Mouse (Mus musculus) adrenal gland, postnatal 4 days (tissue): ENCODE data around the gene Abhd11. TPM values are rescaled to one million over a fixed set of nuclear protein-coding genes. Genes with fewer than 3 reads are reported as not detected.

Experiments used
- total RNA-seq, 2 experiments: library from RNA; stranded (reverse); gene quantifications; 2 replicates each; pipeline ENCODE4 v1.2.3; 2021

The Abhd11 gene
- total RNA-seq, 2 experiments from 2014 or later = 54.9 to 55.5 TPM

Other genes with a start within 250 kb of the Abhd11 start
- not detected for gene Tmem270, start 102.4 kb upstream of the Abhd11 start, total RNA-seq
- gene Cldn13, start 93.6 kb upstream of the Abhd11 start, total RNA-seq = 1 to 10 TPM; 2.8 to 6.6 TPM
- gene Mettl27, start 76.8 kb upstream of the Abhd11 start, total RNA-seq = 10 to 100 TPM; 33.0 to 36.3 TPM
- gene Cldn4, start 62.2 kb upstream of the Abhd11 start, total RNA-seq = 1 to 10 TPM in 1 of 2 experiments, under 1 TPM in 1; 0.23 to 7.8 TPM
- gene Cldn3, start 22.9 kb upstream of the Abhd11 start, total RNA-seq = 1 to 10 TPM; 8.6 to 9.4 TPM
- gene Stx1a, start 14.3 kb downstream of the Abhd11 start, total RNA-seq = 10 to 100 TPM; 17.5 to 20.3 TPM
- gene Dnajc30, start 55.0 kb downstream of the Abhd11 start, total RNA-seq = 10 to 100 TPM; 27.9 to 28.8 TPM
- gene Bud23, start 55.8 kb downstream of the Abhd11 start, total RNA-seq = 10 to 100 TPM; 49.7 to 50.1 TPM
- 10 to 100 TPM; 10.1 to 12.3 TPM for gene Vps37d, start 69.1 kb downstream of the Abhd11 start, total RNA-seq
- gene Mlxipl, start 80.7 kb downstream of the Abhd11 start, total RNA-seq = 10 to 100 TPM; 37.8 to 38.7 TPM
- gene Tbl2, start 140.5 kb downstream of the Abhd11 start, total RNA-seq = 10 to 100 TPM; 22.3 to 26.7 TPM
- gene Bcl7b, start 159.1 kb downstream of the Abhd11 start, total RNA-seq = 10 to 100 TPM; 44.6 to 52.1 TPM
- gene Baz1b, start 178.1 kb downstream of the Abhd11 start, total RNA-seq = 10 to 100 TPM; 67.4 to 76.4 TPM
- 1 to 10 TPM; 2.6 to 2.8 TPM for gene Fzd9, start 242.1 kb downstream of the Abhd11 start, total RNA-seq